Mouse (Mus musculus): ENCODE measurements at regions not wholly inside any gene's neighbourhood (a gene's known extent, or its start where the extent isn't known, plus 50 kb on each side); places are given as distances from the start of the nearest gene placed in this dataset.

GRCm38 (mm10) chr5:108903134-108903923, 50.9 kb upstream of the Vmn2r9 start:
- DNase-seq (ENCODE audit: low read depth in 1 of 2, low spot score in 2 of 2), result peak in 1 of 2 experiments; percentile 2

Data from monocyte, adult 2 months (primary cell).